Mouse (Mus musculus) limb, embryonic 15.5 days (tissue): ENCODE results near the gene Cycs. TPM values are rescaled to one million over a fixed set of nuclear protein-coding genes. Genes with fewer than 3 reads are reported as not detected.

Source experiments
- ATAC-seq: fragments of 200-750 bp; cut with Nextera tagmentation; 2 replicates; pipeline ENCODE4 v1.8.0; 2017; ENCODE audit warnings: low read depth, moderate TSS enrichment; ENCODE audit not compliant: insufficient number of reproducible peaks, low FRiP score, low TSS enrichment
- H3K27ac ChIP-seq: fragments of 300-500 bp; sonication (generic); 2 replicates; pipeline ENCODE4 v1.5.1; 2015; ENCODE audit warnings: moderate library complexity, mild to moderate bottlenecking, inconsistent platforms
- H3K27me3 ChIP-seq: fragments of 300-500 bp; sonication (generic); 2 replicates; pipeline ENCODE4 v1.6.1; 2015; ENCODE audit warnings: inconsistent platforms
- H3K36me3 ChIP-seq: fragments of 300-500 bp; sonication (generic); 2 replicates; pipeline ENCODE4 v1.6.1; 2015; ENCODE audit warnings: inconsistent platforms
- H3K4me1 ChIP-seq: fragments of 300-500 bp; sonication (generic); 2 replicates; pipeline ENCODE4 v1.6.1; 2015; ENCODE audit warnings: inconsistent platforms
- H3K4me2 ChIP-seq: fragments of 300-500 bp; sonication (generic); 2 replicates; pipeline ENCODE4 v1.6.1; 2015; ENCODE audit warnings: mild to moderate bottlenecking, inconsistent platforms
- H3K4me3 ChIP-seq: fragments of 300-500 bp; sonication (generic); 2 replicates; pipeline ENCODE4 v1.5.1; 2015; ENCODE audit warnings: mild to moderate bottlenecking, inconsistent platforms
- H3K9ac ChIP-seq: fragments of 300-500 bp; sonication (generic); 2 replicates; pipeline ENCODE4 v1.6.1; 2015; ENCODE audit warnings: inconsistent platforms
- H3K9me3 ChIP-seq: fragments of 300-500 bp; sonication (generic); 2 replicates; pipeline ENCODE4 v1.6.1; 2016; ENCODE audit warnings: inconsistent platforms
- WGBS: fragments of 180-500 bp; shearing (Covaris S2); methylation state at CpG from one replicate; pipeline ENCODE4 v1.1.7; 2015; 5-methylcytosine and 5-hydroxymethylcytosine counted together
- polyA plus RNA-seq: library from polyadenylated mRNA; unstranded; fragments of >200 nt; fragmentation: Nextera tagmentation; extraction: Ambion mirVana; gene quantifications from 2 replicates; pipeline ENCODE4 v1.2.1, GENCODE M21; 2015

Gene Cycs
- polyA plus RNA-seq, result 50.5 and 51.4 TPM in 2 replicates

DNA sequence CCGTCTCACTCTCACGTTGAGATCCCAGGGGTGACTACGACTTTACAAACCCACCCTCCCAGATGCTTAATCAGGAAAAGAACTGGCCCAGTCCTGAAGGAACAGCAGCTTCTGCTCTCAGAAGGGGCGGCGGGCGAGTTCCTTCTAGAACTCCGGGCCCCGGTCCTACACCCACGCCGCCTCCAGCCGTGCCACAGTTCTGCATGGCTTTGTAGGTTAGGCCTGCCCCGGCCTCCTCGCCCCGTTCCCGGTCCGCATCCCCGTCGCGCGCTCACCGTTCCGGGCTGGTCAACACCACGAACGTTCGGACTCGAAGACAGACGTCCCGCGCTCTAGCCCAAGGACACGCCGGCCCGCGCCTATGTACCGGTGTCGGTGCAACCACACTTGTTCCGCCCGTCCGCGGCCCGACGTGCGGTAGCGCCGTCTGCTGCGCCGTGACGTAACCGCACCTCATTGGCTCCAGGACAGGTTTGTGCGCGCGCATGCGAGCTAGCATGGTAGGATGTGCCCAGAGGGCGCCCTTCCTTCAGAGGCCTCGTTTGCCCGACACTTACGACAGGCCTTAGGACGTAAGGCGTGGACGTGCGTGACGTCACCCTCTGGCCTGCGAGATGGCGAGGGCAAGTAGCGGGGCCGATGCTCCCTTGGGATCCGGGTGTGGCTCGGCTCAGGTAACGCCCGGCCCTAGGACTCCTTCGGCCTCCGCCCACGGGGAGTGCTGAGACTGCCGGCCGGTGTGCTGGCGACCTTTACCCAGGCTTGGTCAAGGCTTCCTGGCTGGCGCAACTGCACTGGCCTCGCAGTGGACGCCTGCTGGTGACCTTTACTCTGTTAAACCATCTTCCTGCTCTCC lies at the start of gene Cycs:
Cycs (minus strand) TSS at position 398 of the 856 bp plus-strand sequence.
- WGBS, result under 1% methylated on average over 78 of the region's 78 CpGs
- H3K27ac ChIP-seq, result peak within 1 kb of the TSS; percentile 83
- peak; percentile 97 for ATAC-seq

DNA sequence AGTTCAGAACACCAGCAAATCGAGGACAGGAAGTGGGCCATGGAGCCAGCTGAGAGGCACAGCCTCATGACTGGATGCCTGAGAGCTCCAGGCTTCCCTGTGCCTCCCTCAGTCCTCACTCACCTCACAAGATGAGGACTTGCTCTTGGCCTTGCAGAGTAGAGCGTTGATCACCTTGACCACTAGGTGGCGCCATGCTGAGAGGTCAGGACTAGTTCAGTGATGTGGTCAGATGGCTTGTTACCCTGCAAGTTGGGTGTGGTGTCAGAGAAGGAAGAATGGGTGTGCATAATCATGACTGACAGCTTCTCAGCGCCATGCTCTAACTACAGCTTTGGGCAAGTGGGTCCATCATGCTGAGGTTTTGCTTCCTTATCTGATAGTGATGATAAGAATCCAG lies 35.3 kb upstream of the Cycs start:
- H3K4me3 ChIP-seq, result no peak overlapping the region
- no peaks in the 10 kb centered on the region for H3K36me3 ChIP-seq
- H3K4me1 ChIP-seq, result peaks cover 13% of the 10 kb centered on the region
- H3K4me2 ChIP-seq, result no peak overlapping the region
- no peaks in the 10 kb centered on the region for H3K9me3 ChIP-seq
- no peak for ATAC-seq
- no peaks in the 10 kb centered on the region for H3K27me3 ChIP-seq
- WGBS, result 34% methylated on average over 4 of the region's 4 CpGs
- H3K27ac ChIP-seq, result no peak overlapping the region
- no peak overlapping the region for H3K9ac ChIP-seq

More for the DNA sequence above, at the start of gene Cycs:
- peak within 1 kb of the TSS; percentile 67 for H3K4me2 ChIP-seq
- H3K36me3 ChIP-seq, result peaks cover 22% of the 10 kb centered on the region
- H3K9ac ChIP-seq, result peak within 1 kb of the TSS; percentile 62
- H3K27me3 ChIP-seq, result no peaks in the 10 kb centered on the region
- H3K4me1 ChIP-seq, result peaks cover 7% of the 10 kb centered on the region; the same call in 1 of the 2 replicates
- no peaks in the 10 kb centered on the region for H3K9me3 ChIP-seq
- peak within 1 kb of the TSS; percentile 83 for H3K4me3 ChIP-seq

GRCm38 (mm10) chr6:50598560-50598959 lies 32.2 kb upstream of the Cycs start:
- no peak for ATAC-seq
- H3K4me1 ChIP-seq, result peaks cover 21% of the 10 kb centered on the region
- peak overlapping the region; percentile 38; the same call in 1 of the 2 replicates for H3K27ac ChIP-seq
- WGBS, result 31% methylated on average over 5 of the region's 5 CpGs
- no peak overlapping the region for H3K4me2 ChIP-seq
- no peaks in the 10 kb centered on the region for H3K36me3 ChIP-seq
- no peak overlapping the region for H3K9ac ChIP-seq
- no peaks in the 10 kb centered on the region for H3K9me3 ChIP-seq
- no peaks in the 10 kb centered on the region for H3K27me3 ChIP-seq
- H3K4me3 ChIP-seq, result no peak overlapping the region

DNA sequence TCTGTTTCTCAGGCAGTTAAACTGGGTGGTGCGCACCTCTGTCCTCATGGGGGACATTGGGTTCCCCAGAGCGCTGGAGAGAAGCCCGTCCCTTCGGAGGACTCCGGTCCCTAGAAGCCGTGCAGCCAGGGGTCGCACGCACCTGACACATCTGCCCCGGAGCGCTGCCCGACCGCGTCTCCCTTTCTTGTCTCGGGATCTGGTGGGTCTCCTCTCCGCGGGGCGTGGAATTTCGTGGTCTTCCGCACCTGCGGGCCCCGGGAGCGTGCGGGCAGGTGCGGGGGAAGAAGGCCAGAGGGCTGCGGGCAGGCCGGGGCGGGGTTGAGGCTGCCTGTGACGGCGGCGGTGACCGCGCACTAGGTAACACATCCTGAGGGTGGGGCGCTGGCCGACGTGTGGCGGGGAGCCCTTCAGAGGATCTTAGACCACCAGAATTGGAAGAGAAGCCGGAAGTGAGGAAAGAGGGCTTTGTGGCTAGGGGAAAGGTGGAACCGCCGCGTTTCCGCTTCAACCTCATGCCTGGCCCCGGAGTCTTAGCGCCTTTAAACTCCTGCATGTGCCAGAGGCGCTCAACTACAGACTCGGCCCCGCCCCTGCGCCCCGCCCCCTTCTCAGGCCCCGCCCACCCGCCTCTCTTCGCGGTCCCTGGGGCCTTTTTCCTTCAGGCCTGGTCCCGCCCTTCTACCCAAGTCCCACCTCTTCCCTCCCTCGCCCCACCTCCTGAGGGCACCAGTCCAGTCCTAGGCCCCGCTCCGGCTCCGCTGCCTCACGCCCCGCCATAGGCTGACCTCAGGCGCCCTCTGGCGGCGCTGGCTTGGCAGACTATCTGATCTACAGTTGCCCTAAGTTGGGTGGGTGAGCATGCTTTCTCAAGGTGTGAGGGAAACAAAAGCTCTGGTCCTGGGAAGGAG lies 30.2 kb upstream of the Cycs start, which contains the start of gene 4921507P07Rik:
4921507P07Rik (minus strand) TSS at position 332 of the 911 bp plus-strand sequence.
- Histone ChIP-seq H3K9ac (peak within 1 kb of the TSS; percentile 47), H3K4me1 (peaks cover 21% of the 10 kb centered on the region), H3K4me2 (peak within 1 kb of the TSS; percentile 99), H3K27me3 (no peaks in the 10 kb centered on the region), H3K36me3 (no peaks in the 10 kb centered on the region), H3K9me3 (no peaks in the 10 kb centered on the region), H3K4me3 (peak within 1 kb of the TSS; percentile 59), H3K27ac (no peak within 1 kb of the TSS)
- under 1% methylated on average over 62 of the region's 62 CpGs for WGBS
- peak; percentile 91 for ATAC-seq

DNA sequence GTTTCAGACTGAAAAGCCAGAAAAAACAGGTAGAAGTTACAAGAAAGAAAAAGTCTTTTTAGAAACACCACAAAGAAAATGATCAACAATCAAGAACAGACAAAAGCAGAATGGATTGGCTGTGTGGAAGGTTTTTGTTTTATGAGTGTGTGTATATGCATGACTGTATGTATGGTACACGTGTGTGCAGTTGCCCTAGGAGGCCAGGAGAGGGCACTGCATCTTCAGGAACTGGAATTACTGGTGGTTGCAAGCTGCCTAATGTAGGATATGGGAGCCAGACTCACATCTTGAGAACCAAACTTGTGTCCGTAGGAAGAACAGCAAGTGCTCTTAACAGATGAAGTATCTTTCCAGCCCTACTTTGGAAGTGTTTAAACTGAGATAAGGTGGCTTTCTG lies 28.0 kb upstream of the Cycs start:
- Histone ChIP-seq H3K9me3 (no peaks in the 10 kb centered on the region), H3K27ac (no peak overlapping the region), H3K9ac (no peak overlapping the region), H3K4me3 (no peak overlapping the region), H3K27me3 (no peaks in the 10 kb centered on the region), H3K36me3 (no peaks in the 10 kb centered on the region), H3K4me1 (peaks cover 21% of the 10 kb centered on the region), H3K4me2 (no peak overlapping the region)
- WGBS, result 77% methylated on average over 2 of the region's 2 CpGs
- ATAC-seq, result no peak

GRCm38 (mm10) chr6:50593334-50593845 lies 27.1 kb upstream of the Cycs start:
- Histone ChIP-seq H3K9me3 (no peaks in the 10 kb centered on the region), H3K27ac (no peak overlapping the region), H3K9ac (no peak overlapping the region), H3K4me2 (no peak overlapping the region), H3K27me3 (no peaks in the 10 kb centered on the region), H3K4me1 (peaks cover 16% of the 10 kb centered on the region), H3K36me3 (no peaks in the 10 kb centered on the region), H3K4me3 (no peak overlapping the region)
- ATAC-seq, result no peak
- WGBS, result 68% methylated on average over 10 of the region's 10 CpGs

GRCm38 (mm10) chr6:50590234-50590633 lies 23.9 kb upstream of the Cycs start:
- H3K4me2 ChIP-seq, result no peak overlapping the region
- no peak for ATAC-seq
- H3K4me3 ChIP-seq, result no peak overlapping the region
- no peak overlapping the region for H3K27ac ChIP-seq
- no peak overlapping the region for H3K9ac ChIP-seq
- H3K36me3 ChIP-seq, result no peaks in the 10 kb centered on the region
- no peaks in the 10 kb centered on the region for H3K27me3 ChIP-seq
- 82% methylated on average over 3 of the region's 3 CpGs for WGBS
- no peaks in the 10 kb centered on the region for H3K9me3 ChIP-seq
- H3K4me1 ChIP-seq, result no peaks in the 10 kb centered on the region

GRCm38 (mm10) chr6:50588251-50588650 lies 21.9 kb upstream of the Cycs start:
- Histone ChIP-seq H3K27me3 (no peaks in the 10 kb centered on the region), H3K27ac (no peak overlapping the region), H3K4me2 (no peak overlapping the region), H3K4me3 (no peak overlapping the region), H3K9ac (no peak overlapping the region), H3K9me3 (no peaks in the 10 kb centered on the region), H3K36me3 (no peaks in the 10 kb centered on the region), H3K4me1 (no peaks in the 10 kb centered on the region)
- ATAC-seq, result no peak
- WGBS, result 96% methylated on average over 1 of the region's 1 CpGs

GRCm38 (mm10) chr6:50587412-50587811 lies 21.1 kb upstream of the Cycs start:
- 84% methylated on average over 2 of the region's 2 CpGs for WGBS
- ATAC-seq, result no peak
- no peaks in the 10 kb centered on the region for H3K9me3 ChIP-seq
- H3K4me2 ChIP-seq, result no peak overlapping the region
- no peaks in the 10 kb centered on the region for H3K4me1 ChIP-seq
- no peak overlapping the region for H3K27ac ChIP-seq
- no peaks in the 10 kb centered on the region for H3K36me3 ChIP-seq
- no peaks in the 10 kb centered on the region for H3K27me3 ChIP-seq
- H3K4me3 ChIP-seq, result no peak overlapping the region
- no peak overlapping the region for H3K9ac ChIP-seq

- Histone ChIP-seq H3K9ac (no peak overlapping the region), H3K27me3 (no peaks in the 10 kb centered on the region)
Observed at GRCm38 (mm10) chr6:50586316-50586715, 20.0 kb upstream of the Cycs start.

GRCm38 (mm10) chr6:50585733-50586132 lies 19.4 kb upstream of the Cycs start:
- 51% methylated on average over 7 of the region's 7 CpGs for WGBS
- ATAC-seq, result no peak
- H3K9ac ChIP-seq, result no peak overlapping the region
- H3K9me3 ChIP-seq, result no peaks in the 10 kb centered on the region
- no peaks in the 10 kb centered on the region for H3K36me3 ChIP-seq
- H3K4me1 ChIP-seq, result no peaks in the 10 kb centered on the region
- no peaks in the 10 kb centered on the region for H3K27me3 ChIP-seq
- no peak overlapping the region for H3K4me3 ChIP-seq
- H3K27ac ChIP-seq, result no peak overlapping the region
- no peak overlapping the region for H3K4me2 ChIP-seq

More at GRCm38 (mm10) chr6:50586316-50586715, 20.0 kb upstream of the Cycs start:
- Histone ChIP-seq H3K4me3 (no peak overlapping the region), H3K27ac (no peak overlapping the region), H3K36me3 (no peaks in the 10 kb centered on the region), H3K4me1 (no peaks in the 10 kb centered on the region), H3K9me3 (no peaks in the 10 kb centered on the region), H3K4me2 (no peak overlapping the region)
- ATAC-seq, result no peak
- WGBS, result 69% methylated on average over 5 of the region's 5 CpGs
